Mouse (Mus musculus): ENCODE results near the gene Gtf2h4. TPM values are rescaled to one million over a fixed set of nuclear protein-coding genes. Genes with fewer than 3 reads are reported as not detected.

Gene Gtf2h4
- polyA plus RNA-seq (2012; rRNA removed): 20.0 and 24.3 TPM in 2 replicates

- peak; percentile 89 for DNase-seq (ENCODE audit: low read depth)
Observed at GRCm38 (mm10) chr17:35673416-35674035, at the start of gene Gtf2h4. TSS of gene Gtf2h4 (minus strand) at chr17:35673739.

GRCm38 (mm10) chr17:35721676-35722075, 48.1 kb upstream of the Gtf2h4 start:
- DNase-seq (ENCODE audit: low read depth): no peak

DNA sequence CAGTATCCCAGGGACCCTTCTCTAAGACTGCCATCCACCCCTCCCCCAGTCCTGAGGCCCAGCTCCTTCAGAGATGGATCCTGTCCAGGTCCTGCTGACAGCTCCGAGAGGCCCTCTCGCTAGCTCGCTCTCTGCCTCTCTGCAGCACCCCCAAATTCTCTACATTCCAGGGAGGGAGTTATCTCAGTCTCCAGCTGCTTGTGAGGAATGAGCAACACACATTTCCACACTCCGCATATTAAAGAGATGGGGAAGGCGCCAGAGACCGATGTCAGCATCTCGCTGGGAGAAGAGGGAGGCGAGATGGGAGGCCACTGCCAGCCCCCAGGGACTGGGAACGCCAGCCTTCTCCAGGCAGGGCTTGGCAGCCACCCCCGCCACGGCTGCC, 46.8 kb upstream of the Gtf2h4 start:
- DNase-seq (ENCODE audit: low read depth): no peak

DNA sequence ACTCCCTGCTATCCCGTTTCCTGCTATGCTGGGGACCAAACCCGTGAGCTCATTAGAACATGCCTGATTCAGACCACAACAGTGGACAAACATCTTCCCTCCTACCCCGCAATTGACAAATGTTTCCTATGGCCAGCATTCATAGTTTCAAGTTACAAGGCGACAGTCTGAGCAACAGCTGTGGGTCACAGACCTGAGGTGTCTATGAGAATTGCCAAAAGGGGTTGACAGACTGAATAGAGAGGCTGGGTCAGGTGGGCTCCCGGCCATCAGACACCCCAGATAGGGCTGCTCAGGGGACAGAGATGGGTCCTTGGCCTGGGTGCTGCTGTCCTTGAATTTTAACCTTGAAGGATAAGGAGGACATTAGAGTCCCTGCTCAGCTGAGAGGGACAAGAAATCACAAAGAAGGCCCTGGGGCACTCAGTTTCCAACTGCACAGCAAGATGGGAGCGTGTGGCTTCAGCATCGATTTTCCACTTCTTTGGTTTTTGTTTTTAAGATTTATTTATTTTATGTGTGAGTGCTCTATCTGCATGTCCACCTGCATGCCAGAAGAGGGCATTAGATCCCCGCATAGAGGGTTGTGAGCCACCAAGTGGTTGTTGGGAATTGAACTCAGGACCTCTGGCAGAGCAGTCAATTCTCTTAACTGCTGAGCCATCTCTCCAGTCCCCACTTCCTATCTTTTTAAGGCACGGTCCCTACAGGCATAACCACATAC, 46.2 kb upstream of the Gtf2h4 start:
- DNase-seq (ENCODE audit: low read depth): no peak

GRCm38 (mm10) chr17:35717080-35717479, 43.5 kb upstream of the Gtf2h4 start:
- DNase-seq (ENCODE audit: low read depth): no peak

- no peak for DNase-seq (ENCODE audit: low read depth)
Observed at GRCm38 (mm10) chr17:35716114-35716513, 42.6 kb upstream of the Gtf2h4 start.

GRCm38 (mm10) chr17:35710705-35711347, 37.3 kb upstream of the Gtf2h4 start:
- no peak for DNase-seq (ENCODE audit: low read depth)

DNA sequence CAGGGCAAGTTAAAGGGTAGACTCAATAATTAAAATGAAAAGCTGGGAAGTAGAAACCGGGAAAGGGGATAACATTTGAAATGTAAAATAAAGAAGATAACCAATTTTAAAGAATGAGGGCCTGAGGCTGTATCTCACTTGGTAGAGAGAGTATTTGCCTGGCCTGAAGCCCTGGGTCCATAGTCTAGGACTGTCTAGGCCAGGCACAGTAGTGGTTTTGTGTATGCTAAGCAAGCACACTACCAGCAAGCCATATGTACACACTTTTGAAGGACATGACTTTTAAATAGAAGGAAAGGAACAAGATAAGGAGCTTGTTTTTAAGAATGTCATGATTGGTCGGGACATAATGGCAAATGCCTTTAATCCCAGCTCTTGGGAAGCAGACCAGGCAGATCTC, 35.1 kb upstream of the Gtf2h4 start:
- no peak for DNase-seq (ENCODE audit: low read depth)

DNA sequence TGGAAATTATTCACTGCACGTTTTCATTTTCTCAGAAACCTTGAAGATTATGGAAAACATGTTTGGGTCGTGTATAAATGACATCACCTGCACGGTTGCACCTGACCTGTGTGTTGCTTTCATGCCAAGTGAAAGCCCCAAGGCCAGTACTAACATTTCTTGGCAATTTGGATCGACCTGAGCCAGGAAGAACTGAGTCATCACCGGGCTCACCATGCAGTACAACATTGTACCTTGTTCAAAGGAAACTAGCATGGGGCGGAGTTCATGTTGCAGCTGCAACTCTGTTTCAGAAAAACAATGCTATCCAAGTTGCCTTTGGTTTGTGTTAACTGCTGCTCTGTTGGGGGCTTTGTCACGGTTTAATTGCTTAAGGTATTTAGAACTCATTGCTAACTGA, 34.4 kb upstream of the Gtf2h4 start:
- no peak for DNase-seq (ENCODE audit: low read depth)

GRCm38 (mm10) chr17:35705836-35706235, 32.3 kb upstream of the Gtf2h4 start:
- DNase-seq (ENCODE audit: low read depth): no peak

- DNase-seq (ENCODE audit: low read depth): no peak
Observed at GRCm38 (mm10) chr17:35704621-35705464, 31.3 kb upstream of the Gtf2h4 start, which contains the start of gene Ddr1. TSS of gene Ddr1 (minus strand) at chr17:35704621.

GRCm38 (mm10) chr17:35703751-35704271, 30.3 kb upstream of the Gtf2h4 start:
- DNase-seq (ENCODE audit: low read depth): no peak

- no peak for DNase-seq (ENCODE audit: low read depth)
Observed at GRCm38 (mm10) chr17:35703065-35703464, 29.5 kb upstream of the Gtf2h4 start.

DNA sequence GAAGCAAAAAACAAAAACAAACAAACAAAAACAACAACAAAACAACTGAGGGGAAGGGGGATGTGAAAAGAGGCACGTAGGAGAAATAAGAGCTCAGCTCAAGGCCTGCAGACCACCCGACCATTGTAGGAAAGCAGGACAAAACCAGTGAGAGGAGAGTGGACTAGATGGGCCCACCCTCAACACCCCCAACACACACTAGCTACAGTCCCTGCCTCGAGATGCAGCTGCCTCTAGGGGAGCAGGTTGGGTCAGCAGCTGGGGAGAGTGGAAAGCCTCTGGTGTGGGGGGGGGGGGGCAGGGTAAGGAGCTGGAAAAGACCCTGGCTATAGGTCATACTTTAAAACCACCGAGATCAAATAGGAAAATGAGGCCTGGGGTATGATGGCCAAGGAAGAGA, 29.1 kb upstream of the Gtf2h4 start:
- no peak for DNase-seq (ENCODE audit: low read depth)

GRCm38 (mm10) chr17:35701978-35702461, 28.5 kb upstream of the Gtf2h4 start:
- no peak for DNase-seq (ENCODE audit: low read depth)

DNA sequence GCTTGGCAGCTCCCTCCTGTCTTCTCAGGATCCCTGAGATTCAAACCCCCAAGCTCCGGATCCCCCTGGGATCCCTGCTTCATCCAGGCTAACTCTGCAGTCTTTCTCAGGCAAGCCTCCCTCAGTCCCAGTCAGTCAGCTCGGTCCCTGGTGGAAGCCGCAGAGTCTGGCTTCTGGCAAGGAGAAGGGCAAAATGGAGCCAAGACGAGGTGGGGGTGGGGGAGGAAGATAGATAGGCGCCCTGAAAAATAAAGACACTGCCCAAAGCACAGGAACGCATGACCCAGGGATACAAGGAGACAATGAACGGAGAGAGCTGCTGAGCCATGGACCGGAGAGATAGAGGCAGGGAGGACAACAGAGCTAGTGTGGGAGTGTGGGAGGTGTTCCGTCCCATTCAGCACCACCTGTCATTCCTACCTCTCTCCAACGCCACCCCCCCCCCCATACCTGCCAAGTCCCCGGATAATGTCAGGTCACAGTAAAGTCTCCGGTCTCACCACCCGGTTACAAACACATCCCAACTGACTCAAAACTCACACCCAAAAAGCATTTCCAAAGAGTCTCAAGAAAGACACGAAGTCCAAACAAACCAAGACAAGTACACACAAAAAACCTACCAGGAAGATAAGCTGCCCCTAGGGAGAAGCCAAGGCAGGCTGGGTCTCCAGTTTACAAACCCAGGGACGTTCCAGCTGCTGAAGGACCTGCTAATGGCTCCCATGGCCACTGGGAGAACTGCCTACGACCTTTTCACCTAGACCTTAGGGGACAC, 27.9 kb upstream of the Gtf2h4 start:
- no peak for DNase-seq (ENCODE audit: low read depth)

DNA sequence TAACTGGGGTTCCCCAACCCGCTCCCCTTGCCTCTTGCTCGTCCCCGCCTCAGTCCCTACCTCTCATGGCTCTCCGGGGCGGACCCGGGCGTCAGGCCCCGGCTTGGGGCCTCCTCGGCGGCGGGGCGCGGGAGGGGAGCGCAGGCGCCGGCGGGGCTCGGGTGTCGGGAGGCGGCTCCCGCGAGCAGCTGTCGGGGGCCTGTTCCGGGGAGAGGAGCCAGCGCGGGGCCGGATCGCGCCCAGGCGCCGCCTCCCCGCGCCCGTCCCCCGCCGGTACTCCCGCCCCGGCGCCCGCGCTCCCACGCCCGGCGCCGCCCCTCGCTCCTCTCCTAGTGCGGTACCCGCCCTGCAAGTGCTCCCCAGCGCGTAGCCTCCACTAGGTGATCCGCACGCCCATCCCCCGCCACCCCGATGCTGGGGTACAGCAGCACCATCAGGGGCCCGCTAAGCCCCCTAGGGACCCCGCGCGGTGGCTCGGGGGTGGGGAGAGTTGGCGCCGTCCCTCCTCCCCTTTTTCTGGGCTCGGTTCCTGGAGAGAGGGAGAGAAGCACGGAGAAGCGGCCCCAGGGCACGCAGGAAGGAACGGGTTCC, 26.9 kb upstream of the Gtf2h4 start:
- DNase-seq (ENCODE audit: low read depth): no peak

DNA sequence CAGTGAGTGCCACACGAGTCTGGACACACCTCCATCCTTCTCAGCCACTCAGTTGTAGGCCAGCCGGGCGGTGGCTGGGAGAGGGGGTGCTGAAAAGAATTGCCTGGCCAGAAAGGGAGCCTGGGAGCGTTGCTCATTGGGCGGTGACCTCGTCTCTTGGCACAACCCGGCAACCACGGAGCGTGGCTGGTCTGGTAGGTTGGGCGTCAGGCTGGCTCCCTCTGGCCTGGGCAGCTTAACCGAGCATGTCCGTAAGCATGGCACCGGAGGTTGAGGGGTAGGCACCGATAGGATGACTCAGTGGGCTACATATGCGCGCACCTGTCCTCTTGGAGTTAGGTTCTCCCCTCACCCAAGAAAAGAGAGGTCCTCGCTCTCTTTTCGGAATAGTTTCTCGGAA, 26.4 kb upstream of the Gtf2h4 start:
- no peak for DNase-seq (ENCODE audit: low read depth)

GRCm38 (mm10) chr17:35698501-35698883, 25.0 kb upstream of the Gtf2h4 start:
- no peak for DNase-seq (ENCODE audit: low read depth)

DNA sequence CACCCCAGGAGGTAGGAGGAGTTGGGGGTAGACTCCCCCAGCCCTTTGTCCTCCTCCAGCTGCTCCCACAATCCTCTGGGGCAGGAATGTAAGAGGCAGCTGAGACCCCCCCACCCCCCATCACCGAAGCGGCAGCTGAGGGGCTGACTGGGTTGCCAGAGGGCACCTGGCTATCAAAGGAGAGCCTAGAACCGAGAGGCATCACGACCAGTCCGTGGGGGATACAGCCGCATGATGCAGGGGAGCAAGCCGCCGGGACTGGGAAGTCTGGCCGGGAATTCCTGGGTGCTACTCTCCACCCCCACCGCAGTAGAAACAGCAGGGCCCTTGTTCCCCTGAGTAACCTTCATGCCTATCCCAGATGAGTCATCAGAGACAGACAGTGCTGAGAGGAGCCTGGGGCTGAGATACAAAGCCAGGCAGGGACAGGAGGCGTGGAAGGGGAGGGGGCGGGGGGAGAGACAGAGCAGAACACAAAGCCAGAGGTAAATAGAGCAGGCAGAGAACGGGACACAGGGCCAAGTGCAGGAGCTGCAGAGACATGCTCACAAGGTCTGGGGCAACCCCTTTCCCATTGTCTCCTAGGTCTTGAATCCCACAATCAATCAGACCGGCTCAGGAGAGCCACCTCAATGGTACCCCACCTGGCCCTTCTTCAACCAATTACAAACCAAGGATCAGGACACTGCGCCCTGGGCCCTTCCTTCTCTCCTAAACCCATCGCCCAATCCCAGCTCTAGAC, 24.4 kb upstream of the Gtf2h4 start:
- peak; percentile 93 for DNase-seq (ENCODE audit: low read depth)
